Comparison of ENCODE assay signal across 8 mouse cellular contexts in the genomic region with DNA sequence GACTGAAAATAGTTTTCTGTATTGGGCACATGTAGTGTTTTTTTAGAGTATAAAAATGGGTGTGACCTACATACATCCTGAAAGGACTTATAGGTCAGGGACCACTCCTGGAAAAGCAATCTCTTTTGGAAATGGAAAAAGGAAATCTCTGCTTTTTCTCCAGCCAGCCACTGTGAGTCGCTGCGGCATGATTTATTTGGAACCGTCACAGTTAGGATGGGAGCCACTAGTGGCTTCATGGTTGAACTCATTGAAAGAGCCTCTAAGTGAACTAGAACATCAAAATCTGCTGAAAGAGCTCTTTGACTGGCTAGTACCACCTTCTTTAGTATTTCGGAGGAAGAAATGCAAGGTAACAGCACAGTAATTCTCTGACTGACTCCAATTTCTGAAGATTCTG.
A peak's percentile ranks its signal among the peaks of the same experiment; 100 is the strongest.
DNase-seq lines count a peak whose midpoint lies in the region; ATAC-seq and TF ChIP-seq lines count a peak whose summit lies in the region.

No protein-coding gene starts in this region.

- peak; percentile 78 for TF ChIP-seq CTCF in heart, adult 2 months (IDR thresholded peaks at IDR 0.05)
- TF ChIP-seq CTCF in liver, adult 2 months (IDR thresholded peaks at IDR 0.05; ENCODE audit: low read depth, low read length) = peak; percentile 26; the same call in 1 of the 2 replicates

- WGBS in heart, adult 2 months = 32% methylated on average over 4 of the region's 4 CpGs
- 45% methylated on average over 4 of the region's 4 CpGs for WGBS in liver, adult 2 months

- no peaks in the 10 kb centered on the region for H3K4me1 ChIP-seq in heart, adult 2 months (ENCODE audit: control insufficient read depth, insufficient read depth, low read length)
- H3K4me1 ChIP-seq in liver, adult 2 months (ENCODE audit: control insufficient read depth, insufficient read depth, low read length) = no peaks in the 10 kb centered on the region

- H3K9ac ChIP-seq in heart, adult 2 months (ENCODE audit: low read depth, low read length) = no peak overlapping the region
- H3K9ac ChIP-seq in liver, adult 2 months (ENCODE audit: low read depth, low read length) = no peak overlapping the region

- intact Hi-C loops in heart, adult 2 months (cut with DNase I) = loop anchor here (2.0 to 5.0 kb wide), 2 partner anchors 243 to 312 kb away; no protein-coding TSS in a partner anchor
- intact Hi-C loops in heart, postnatal 25 days (cut with DNase I) = loop anchor here (5.0 kb wide), 2 partner anchors 142 to 312 kb away; no protein-coding TSS in a partner anchor

- DNase-seq in heart, adult 2 months = no peak
- no peak for DNase-seq in heart, postnatal 25 days (ENCODE audit: low spot score)
- DNase-seq in liver, adult 2 months (ENCODE audit: extremely low read depth, low read depth, low spot score) = peak; percentile 5
- DNase-seq in liver = no peak
- DNase-seq in adrenal gland, postnatal 36 days = peak; percentile 24 to 33
- DNase-seq in lung, postnatal 14 days = peak; percentile 16
- DNase-seq in thymus, postnatal 4 days = no peak

- TF ChIP-seq POLR2A in heart, adult 2 months (IDR thresholded peaks at IDR 0.05; ENCODE audit: insufficient read depth, low read depth, low read length) = no peak
- TF ChIP-seq POLR2A in liver, adult 2 months (IDR thresholded peaks at IDR 0.05; ENCODE audit: extremely low read depth, insufficient read depth, low read length) = no peak

- no peak overlapping the region for H3K27ac ChIP-seq in heart, adult 2 months
- no peak overlapping the region for H3K27ac ChIP-seq in liver, adult 2 months (replicated peaks; ENCODE audit: insufficient read depth, low read depth, low read length)

- no peaks in the 10 kb centered on the region for H3K79me2 ChIP-seq in heart, adult 2 months (replicated peaks; ENCODE audit: control insufficient read depth, insufficient read depth, low read length)
- H3K79me2 ChIP-seq in liver, adult 2 months (ENCODE audit: control insufficient read depth, insufficient read depth, low read length) = no peaks in the 10 kb centered on the region

- ATAC-seq in erythroblast, adult 5-6 weeks (replicated peaks; ENCODE audit: low FRiP score, poor library complexity, severe bottlenecking) = no peak

- no peaks in the 10 kb centered on the region for H3K36me3 ChIP-seq in heart, adult 2 months (ENCODE audit: control insufficient read depth, insufficient read depth, low read length)
- H3K36me3 ChIP-seq in liver, adult 2 months (ENCODE audit: control insufficient read depth, insufficient read depth, low read length) = no peaks in the 10 kb centered on the region

- no peak for TF ChIP-seq EP300 in heart, adult 2 months (IDR thresholded peaks at IDR 0.05; ENCODE audit: insufficient read depth, low read depth, low read length)

- no peak overlapping the region for H3K4me3 ChIP-seq in heart, adult 2 months
- H3K4me3 ChIP-seq in liver, adult 2 months (ENCODE audit: insufficient read depth, low read depth, low read length) = no peak overlapping the region

- H3K27me3 ChIP-seq in heart, adult 2 months (ENCODE audit: control insufficient read depth, insufficient read depth, low read length) = no peaks in the 10 kb centered on the region
- H3K27me3 ChIP-seq in liver, adult 2 months (ENCODE audit: control insufficient read depth, insufficient read depth, low read length) = no peaks in the 10 kb centered on the region

Comparison
In these comparisons a context has a peak if more than half of its experiments do, and no peak if none do; other contexts are left out.
1. DNase-seq: peak in liver, adult 2 months (single experiment), adrenal gland, postnatal 36 days (2 of 2) and lung, postnatal 14 days (single experiment); none in heart, adult 2 months (0 of 2), heart, postnatal 25 days (single experiment), liver (single experiment) and thymus, postnatal 4 days (single experiment).